Mouse (Mus musculus) effector memory CD4-positive, alpha-beta T cell, adult 7 months (primary cell): ENCODE measurements around the gene Ric3. TPM values are rescaled to one million over a fixed set of nuclear protein-coding genes. Genes with fewer than 3 reads are reported as not detected.

Experiments
- polyA plus RNA-seq: library from polyadenylated mRNA; unstranded; fragments of 100-300 nt; shearing (Covaris generic); gene quantifications from one replicate; pipeline ENCODE4 v1.2.1, GENCODE M21; 2017

Ric3 gene
- 0.34 TPM for polyA plus RNA-seq

GRCm38 (mm10) chr7:109083113-109083812, at the start of gene Ric3:
Gene Ric3 (minus strand): TSS chr7:109083331.

Other genes with a start within 250 kb of the Ric3 start
- gene Olfr516, start 232.8 kb downstream of the Ric3 start, polyA plus RNA-seq = not detected
- gene Olfr517, start 211.0 kb downstream of the Ric3 start, polyA plus RNA-seq = not detected
- gene Olfr518, start 198.3 kb downstream of the Ric3 start, polyA plus RNA-seq = 0.26 TPM
- not detected for gene Olfr519, start 188.9 kb downstream of the Ric3 start, polyA plus RNA-seq
- 0.22 TPM for gene Nlrp10, start 153.2 kb downstream of the Ric3 start, polyA plus RNA-seq
- gene Eif3f, start 148.9 kb downstream of the Ric3 start, polyA plus RNA-seq = 174 TPM
- gene Tub, start 133.0 kb downstream of the Ric3 start, polyA plus RNA-seq = 2.5 TPM
- gene Lmo1, start 91.9 kb upstream of the Ric3 start, polyA plus RNA-seq = not detected